Mouse (Mus musculus): ENCODE data around the gene Gtdc1. TPM values are rescaled to one million over a fixed set of nuclear protein-coding genes. Genes with fewer than 3 reads are reported as not detected.
A peak's percentile ranks its signal among the peaks of the same experiment; 100 is the strongest.

Gene Gtdc1
- polyA plus RNA-seq, 1 experiment from 2014 or later, result 15.6 TPM

DNA sequence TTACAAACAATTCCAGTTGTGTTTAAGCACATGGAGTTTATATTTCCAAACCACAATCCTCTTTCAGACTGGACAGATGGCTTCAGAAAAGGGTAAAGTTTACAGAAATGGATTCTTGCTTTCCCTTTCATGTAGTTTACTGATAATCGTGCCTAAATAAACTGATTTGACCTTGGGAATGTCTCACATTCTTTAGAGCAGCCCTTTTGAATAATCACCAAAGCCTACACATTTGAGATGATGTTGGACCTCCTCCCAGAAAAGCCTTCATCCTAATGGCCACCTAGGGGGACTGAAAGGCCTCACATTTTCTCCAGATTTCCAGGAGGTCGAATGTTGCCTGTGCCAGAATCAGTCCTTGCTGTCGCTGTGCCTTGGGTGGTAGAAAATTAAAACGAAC is 227.2 kb downstream of the Gtdc1 start:
- Histone ChIP-seq H3K36me3 (no peaks in the 10 kb centered on the region), H3K4me2 (no peak overlapping the region), H3K4me1 (replicated peaks) (no peaks in the 10 kb centered on the region; the same call in 1 of the 2 replicates), H3K9me3 (no peaks in the 10 kb centered on the region), H3K4me3 (no peak overlapping the region), H3K9ac (no peak overlapping the region), H3K27me3 (no peaks in the 10 kb centered on the region), H3K27ac (replicated peaks) (no peak overlapping the region)
- no peak for ATAC-seq (ENCODE audit: low read depth)
- 67% methylated on average over 4 of the region's 4 CpGs for WGBS

DNA sequence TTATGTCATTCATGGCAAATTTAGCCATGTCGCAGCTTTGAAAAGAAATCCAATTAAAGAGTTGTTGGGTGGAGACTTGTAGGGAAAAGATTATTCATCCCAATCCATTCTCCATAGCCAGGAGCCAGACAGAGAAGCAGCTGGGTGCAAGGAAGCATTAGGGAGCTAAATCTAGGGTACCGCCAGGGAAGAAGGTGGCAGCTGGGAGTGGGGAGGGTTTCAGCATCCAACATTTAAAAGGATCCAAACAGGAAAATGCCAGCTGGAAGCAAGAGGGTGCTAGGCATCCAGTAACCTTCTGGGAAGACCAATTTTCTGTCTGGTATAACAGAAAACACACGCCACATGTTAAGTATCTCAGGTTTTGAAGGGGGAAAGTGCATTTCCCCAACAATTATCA is 231.0 kb downstream of the Gtdc1 start:
- Histone ChIP-seq H3K4me2 (no peak overlapping the region), H3K36me3 (no peaks in the 10 kb centered on the region), H3K4me3 (no peak overlapping the region), H3K27ac (replicated peaks) (no peak overlapping the region), H3K27me3 (no peaks in the 10 kb centered on the region), H3K9ac (no peak overlapping the region), H3K4me1 (replicated peaks) (no peaks in the 10 kb centered on the region; the same call in 1 of the 2 replicates), H3K9me3 (no peaks in the 10 kb centered on the region)
- peak; percentile 32; the same call in 1 of the 2 replicates for ATAC-seq (ENCODE audit: low read depth)
- WGBS, result 43% methylated on average over 3 of the region's 3 CpGs

GRCm38 (mm10) chr2:44693898-44694297 is 233.6 kb downstream of the Gtdc1 start:
- no peak for ATAC-seq (ENCODE audit: low read depth)
- no peak overlapping the region for H3K4me3 ChIP-seq
- 22% methylated on average over 1 of the region's 1 CpGs for WGBS
- no peak overlapping the region for H3K9ac ChIP-seq
- no peaks in the 10 kb centered on the region for H3K36me3 ChIP-seq
- no peak overlapping the region for H3K4me2 ChIP-seq
- no peaks in the 10 kb centered on the region; the same call in 1 of the 2 replicates for H3K4me1 ChIP-seq (replicated peaks)
- no peaks in the 10 kb centered on the region for H3K27me3 ChIP-seq
- no peaks in the 10 kb centered on the region for H3K9me3 ChIP-seq
- H3K27ac ChIP-seq (replicated peaks), result no peak overlapping the region

- no peak overlapping the region for H3K27ac ChIP-seq (replicated peaks)
- no peaks in the 10 kb centered on the region for H3K36me3 ChIP-seq
- no peaks in the 10 kb centered on the region for H3K27me3 ChIP-seq
- H3K9ac ChIP-seq, result no peak overlapping the region
- no peak for ATAC-seq (ENCODE audit: low read depth)
- H3K4me1 ChIP-seq (replicated peaks), result no peaks in the 10 kb centered on the region
- H3K4me3 ChIP-seq, result no peak overlapping the region
- no peak overlapping the region for H3K4me2 ChIP-seq
- 91% methylated on average over 7 of the region's 7 CpGs for WGBS
- no peaks in the 10 kb centered on the region for H3K9me3 ChIP-seq
Observed at GRCm38 (mm10) chr2:44664049-44664448, 263.4 kb downstream of the Gtdc1 start.

DNA sequence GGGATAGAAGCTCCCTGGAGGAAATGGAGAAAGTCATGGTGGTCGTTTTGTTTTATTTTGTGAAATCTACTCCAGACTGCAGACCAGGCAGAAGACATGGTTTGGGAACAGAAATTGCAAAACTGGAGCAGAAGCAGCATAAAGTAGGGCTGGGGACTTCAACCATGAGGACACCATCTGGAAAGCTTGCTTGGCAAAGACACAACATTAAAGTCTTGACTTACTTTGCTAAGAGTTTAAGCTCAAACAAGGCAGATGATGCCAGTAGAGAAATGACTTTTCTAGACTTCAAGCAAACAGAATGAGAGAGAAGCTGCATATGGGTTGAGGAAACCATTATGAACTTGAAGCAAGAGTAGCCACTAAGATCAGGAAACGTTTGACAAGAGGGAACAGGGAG is 267.6 kb downstream of the Gtdc1 start:
- H3K4me1 ChIP-seq (replicated peaks), result 0 out of 2 replicates have a peak, but pooled peaks cover 1% of the 10 kb centered on the region
- no peak overlapping the region for H3K4me2 ChIP-seq
- no peak overlapping the region for H3K9ac ChIP-seq
- no peaks in the 10 kb centered on the region for H3K36me3 ChIP-seq
- H3K27me3 ChIP-seq, result no peaks in the 10 kb centered on the region
- no peak overlapping the region for H3K4me3 ChIP-seq
- WGBS, result 84% methylated on average over 2 of the region's 2 CpGs
- no peaks in the 10 kb centered on the region for H3K9me3 ChIP-seq
- no peak for ATAC-seq (ENCODE audit: low read depth)
- no peak overlapping the region for H3K27ac ChIP-seq (replicated peaks)

DNA sequence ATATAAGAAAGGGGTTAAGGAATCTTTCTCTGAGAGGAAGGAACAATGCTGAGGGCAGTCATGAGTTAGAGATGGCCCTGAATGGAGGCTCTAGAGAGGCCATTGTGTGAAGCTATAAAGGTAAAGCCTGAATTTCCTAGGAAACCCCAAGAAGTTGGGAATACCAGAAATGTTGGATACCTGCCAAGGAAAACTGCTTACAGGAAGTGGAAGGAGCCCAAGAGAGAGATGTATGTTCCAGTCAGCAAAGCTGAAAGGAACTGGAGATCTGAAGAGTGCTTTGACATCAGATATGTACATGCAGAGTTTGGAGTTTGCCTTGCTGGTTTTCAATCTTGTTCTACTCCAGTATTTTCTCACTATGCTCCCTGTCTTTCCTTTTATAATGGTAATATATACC is 268.4 kb downstream of the Gtdc1 start:
- no peak overlapping the region for H3K4me3 ChIP-seq
- H3K27me3 ChIP-seq, result no peaks in the 10 kb centered on the region
- no peak overlapping the region for H3K9ac ChIP-seq
- H3K9me3 ChIP-seq, result no peaks in the 10 kb centered on the region
- no peak overlapping the region for H3K27ac ChIP-seq (replicated peaks)
- no peak overlapping the region for H3K4me2 ChIP-seq
- ATAC-seq (ENCODE audit: low read depth), result no peak
- H3K4me1 ChIP-seq (replicated peaks), result 0 out of 2 replicates have a peak, but pooled peaks cover 9% of the 10 kb centered on the region
- no peaks in the 10 kb centered on the region for H3K36me3 ChIP-seq

DNA sequence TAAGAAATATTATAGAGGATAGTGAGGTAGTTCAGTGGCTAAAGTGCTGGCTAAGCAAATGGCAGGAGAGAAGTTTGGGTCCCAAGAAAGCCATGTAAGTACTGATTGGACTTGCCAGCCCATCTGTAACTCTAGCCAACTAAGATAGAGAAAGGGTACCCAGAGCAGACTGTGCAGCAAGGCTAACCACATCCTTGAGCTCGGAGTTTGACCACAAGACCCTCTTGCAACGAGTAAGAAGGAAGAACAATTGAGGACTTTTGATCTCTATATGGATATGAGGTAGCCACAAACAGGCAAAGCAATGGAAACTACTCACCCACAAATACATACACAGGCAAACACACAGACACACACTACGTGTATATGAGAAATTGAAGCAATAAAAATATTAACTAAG is 278.9 kb downstream of the Gtdc1 start:
- no peaks in the 10 kb centered on the region for H3K27me3 ChIP-seq
- WGBS, result 81% methylated on average over 3 of the region's 3 CpGs
- ATAC-seq (ENCODE audit: low read depth), result no peak
- H3K4me2 ChIP-seq, result no peak overlapping the region
- H3K9ac ChIP-seq, result no peak overlapping the region
- H3K27ac ChIP-seq (replicated peaks), result no peak overlapping the region
- H3K9me3 ChIP-seq, result no peaks in the 10 kb centered on the region
- no peaks in the 10 kb centered on the region for H3K4me1 ChIP-seq (replicated peaks)
- no peaks in the 10 kb centered on the region for H3K36me3 ChIP-seq
- H3K4me3 ChIP-seq, result no peak overlapping the region

DNA sequence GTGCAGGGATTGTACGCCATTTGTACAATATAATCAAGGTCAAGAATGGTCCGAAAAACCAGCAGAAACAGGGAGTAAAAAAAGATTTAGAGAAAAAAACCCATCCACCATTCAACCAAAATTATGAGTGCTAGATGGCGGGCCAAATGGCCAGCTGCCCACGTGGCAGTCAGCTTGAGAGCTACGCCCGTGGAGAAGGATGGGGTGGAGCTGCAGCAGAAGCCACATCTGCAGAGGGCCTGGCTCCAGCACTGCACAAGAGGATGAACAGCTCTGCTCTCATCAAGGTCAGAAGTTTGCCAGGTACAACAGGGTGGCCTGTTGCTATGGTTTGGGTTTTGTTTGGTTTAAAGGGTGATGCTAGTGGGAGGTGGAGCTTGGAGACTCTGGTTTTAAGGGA is 281.1 kb downstream of the Gtdc1 start:
- no peak for ATAC-seq (ENCODE audit: low read depth)
- Histone ChIP-seq H3K4me2 (no peak overlapping the region), H3K27me3 (no peaks in the 10 kb centered on the region), H3K9ac (no peak overlapping the region), H3K27ac (replicated peaks) (no peak overlapping the region), H3K9me3 (no peaks in the 10 kb centered on the region), H3K4me3 (no peak overlapping the region), H3K4me1 (replicated peaks) (no peaks in the 10 kb centered on the region), H3K36me3 (no peaks in the 10 kb centered on the region)
- WGBS, result 92% methylated on average over 6 of the region's 6 CpGs

GRCm38 (mm10) chr2:44639370-44639769 is 288.1 kb downstream of the Gtdc1 start:
- no peak for ATAC-seq (ENCODE audit: low read depth)
- Histone ChIP-seq H3K9me3 (no peaks in the 10 kb centered on the region), H3K27me3 (no peaks in the 10 kb centered on the region), H3K4me2 (no peak overlapping the region), H3K4me1 (replicated peaks) (peaks cover 4% of the 10 kb centered on the region; the same call in 1 of the 2 replicates), H3K27ac (replicated peaks) (no peak overlapping the region), H3K4me3 (no peak overlapping the region), H3K36me3 (no peaks in the 10 kb centered on the region), H3K9ac (no peak overlapping the region)
- WGBS, result 53% methylated on average over 2 of the region's 2 CpGs

- 0 out of 2 replicates have a peak, but pooled peaks have one; percentile 21 for ATAC-seq (ENCODE audit: low read depth)
- H3K27ac ChIP-seq (replicated peaks), result no peak overlapping the region
- no peaks in the 10 kb centered on the region for H3K9me3 ChIP-seq
- H3K36me3 ChIP-seq, result no peaks in the 10 kb centered on the region
- H3K4me3 ChIP-seq, result no peak overlapping the region
- no peaks in the 10 kb centered on the region for H3K27me3 ChIP-seq
- H3K9ac ChIP-seq, result no peak overlapping the region
- 64% methylated on average over 4 of the region's 4 CpGs for WGBS
- H3K4me1 ChIP-seq (replicated peaks), result peaks cover 12% of the 10 kb centered on the region
- no peak overlapping the region for H3K4me2 ChIP-seq
Observed at GRCm38 (mm10) chr2:44638157-44638556, 289.3 kb downstream of the Gtdc1 start.

DNA sequence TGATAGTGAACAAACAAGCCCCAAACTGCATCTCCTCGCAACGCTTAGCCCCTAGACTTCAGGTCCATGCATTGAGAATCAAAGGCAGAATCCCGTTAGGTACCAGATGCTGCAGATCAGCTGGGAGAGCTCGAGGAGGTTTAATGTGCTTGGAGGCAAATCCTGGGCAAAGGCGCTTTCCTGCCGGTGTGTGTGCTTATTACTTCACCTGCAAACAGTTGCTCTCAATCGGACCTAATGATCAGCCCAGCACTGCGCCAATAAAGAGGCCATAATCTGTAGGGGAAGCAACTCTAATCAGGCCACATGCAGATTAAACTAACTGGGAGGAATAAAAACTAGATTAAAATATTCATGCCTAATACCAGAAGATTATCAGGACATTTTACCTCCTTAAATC is 293.5 kb downstream of the Gtdc1 start:
- peak overlapping the region; percentile 57; the same call in 1 of the 2 replicates for H3K27ac ChIP-seq (replicated peaks)
- WGBS, result 41% methylated on average over 8 of the region's 8 CpGs
- H3K4me2 ChIP-seq, result no peak overlapping the region

GRCm38 (mm10) chr2:44633064-44633463 is 294.4 kb downstream of the Gtdc1 start:
- Histone ChIP-seq H3K9me3 (no peaks in the 10 kb centered on the region), H3K4me1 (replicated peaks) (peaks cover 23% of the 10 kb centered on the region), H3K9ac (no peak overlapping the region), H3K27ac (replicated peaks) (0 out of 2 replicates have a peak overlapping the region, but pooled peaks have one; percentile 76), H3K36me3 (no peaks in the 10 kb centered on the region), H3K4me2 (peak overlapping the region; percentile 43; the same call in 1 of the 2 replicates), H3K27me3 (no peaks in the 10 kb centered on the region), H3K4me3 (no peak overlapping the region)
- ATAC-seq (ENCODE audit: low read depth), result peak; percentile 77
- WGBS, result 40% methylated on average over 5 of the region's 5 CpGs

More for the DNA sequence above, 293.5 kb downstream of the Gtdc1 start:
- Histone ChIP-seq H3K27me3 (no peaks in the 10 kb centered on the region), H3K9me3 (no peaks in the 10 kb centered on the region), H3K9ac (no peak overlapping the region), H3K4me3 (no peak overlapping the region), H3K36me3 (no peaks in the 10 kb centered on the region), H3K4me1 (replicated peaks) (peaks cover 25% of the 10 kb centered on the region)
- ATAC-seq (ENCODE audit: low read depth), result 0 out of 2 replicates have a peak, but pooled peaks have one; percentile 23

- Histone ChIP-seq H3K27me3 (no peaks in the 10 kb centered on the region), H3K36me3 (no peaks in the 10 kb centered on the region), H3K4me1 (replicated peaks) (peaks cover 21% of the 10 kb centered on the region), H3K9ac (no peak overlapping the region), H3K4me3 (no peak overlapping the region), H3K9me3 (no peaks in the 10 kb centered on the region), H3K27ac (replicated peaks) (peak overlapping the region; percentile 76), H3K4me2 (peak overlapping the region; percentile 43)
- ATAC-seq (ENCODE audit: low read depth), result peak; percentile 71
- 28% methylated on average over 10 of the region's 10 CpGs for whole genome bisulfite sequencing
Observed at GRCm38 (mm10) chr2:44632584-44632983, 294.9 kb downstream of the Gtdc1 start.

Data from neural tube, embryonic 13.5 days (tissue).